Mouse (Mus musculus) embryonic facial prominence, embryonic 14.5 days (tissue): Measurements from ENCODE around the gene St13. TPM values are rescaled to one million over a fixed set of nuclear protein-coding genes. Genes with fewer than 3 reads are reported as not detected.

Experiments
- ATAC-seq: fragments of 200-750 bp; cut with Nextera tagmentation; 2 replicates; pipeline ENCODE4 v1.8.0; 2017; ENCODE audit warnings: low read depth, moderate number of reproducible peaks, moderate TSS enrichment
- DNase-seq: peaks from one replicate; pipeline ENCODE4 v3.0.0-alpha.2; 2015; ENCODE audit warnings: low spot score
- H3K27ac ChIP-seq: fragments of 300-500 bp; sonication (generic); replicated peaks from 2 replicates; pipeline ENCODE4 v1.5.1; 2014; ENCODE audit warnings: low read depth, mild to moderate bottlenecking, low read length, moderate library complexity
- H3K27me3 ChIP-seq: fragments of 300-500 bp; sonication (generic); replicated peaks from 2 replicates; pipeline ENCODE4 v1.6.1; 2014; ENCODE audit warnings: low read length; ENCODE audit not compliant: control insufficient read depth, insufficient read depth
- H3K36me3 ChIP-seq: fragments of 300-500 bp; sonication (generic); 2 replicates; pipeline ENCODE4 v1.6.1; 2014; ENCODE audit warnings: low read length, mixed read lengths; ENCODE audit not compliant: control insufficient read depth, insufficient read depth
- H3K4me1 ChIP-seq: fragments of 300-500 bp; sonication (generic); 2 replicates; pipeline ENCODE4 v1.6.1; 2014; ENCODE audit warnings: antibody characterized with exemption, low read length; ENCODE audit not compliant: control insufficient read depth, insufficient read depth
- H3K4me2 ChIP-seq: fragments of 300-500 bp; sonication (generic); 2 replicates; pipeline ENCODE4 v1.6.1; 2014; ENCODE audit warnings: low read depth, mild to moderate bottlenecking, low read length, moderate library complexity, mixed read lengths
- H3K4me3 ChIP-seq: fragments of 300-500 bp; sonication (generic); 2 replicates; pipeline ENCODE4 v1.5.1; 2014; ENCODE audit warnings: low read depth, mild to moderate bottlenecking, low read length
- H3K9ac ChIP-seq: fragments of 300-500 bp; sonication (generic); 2 replicates; pipeline ENCODE4 v1.6.1; 2014; ENCODE audit warnings: low read depth, mild to moderate bottlenecking, low read length, moderate library complexity, mixed read lengths
- H3K9me3 ChIP-seq: fragments of 300-500 bp; sonication (generic); 2 replicates; pipeline ENCODE4 v1.6.1; 2016; ENCODE audit warnings: low read length; ENCODE audit not compliant: control insufficient read depth
- WGBS: fragments of 180-500 bp; shearing (Covaris S2); extraction: QIAGEN DNeasy Blood & Tissue Kit; methylation state at CpG from one replicate; pipeline ENCODE4 v1.1.7; 2014; 5-methylcytosine and 5-hydroxymethylcytosine counted together
- polyA plus RNA-seq: library from polyadenylated mRNA; unstranded; fragments of >200 nt; fragmentation: Nextera tagmentation; extraction: Ambion mirVana; gene quantifications from 2 replicates; pipeline ENCODE4 v1.2.1, GENCODE M21; 2014

Gene St13
- 135 and 141 TPM in 2 replicates for polyA plus RNA-seq

DNA sequence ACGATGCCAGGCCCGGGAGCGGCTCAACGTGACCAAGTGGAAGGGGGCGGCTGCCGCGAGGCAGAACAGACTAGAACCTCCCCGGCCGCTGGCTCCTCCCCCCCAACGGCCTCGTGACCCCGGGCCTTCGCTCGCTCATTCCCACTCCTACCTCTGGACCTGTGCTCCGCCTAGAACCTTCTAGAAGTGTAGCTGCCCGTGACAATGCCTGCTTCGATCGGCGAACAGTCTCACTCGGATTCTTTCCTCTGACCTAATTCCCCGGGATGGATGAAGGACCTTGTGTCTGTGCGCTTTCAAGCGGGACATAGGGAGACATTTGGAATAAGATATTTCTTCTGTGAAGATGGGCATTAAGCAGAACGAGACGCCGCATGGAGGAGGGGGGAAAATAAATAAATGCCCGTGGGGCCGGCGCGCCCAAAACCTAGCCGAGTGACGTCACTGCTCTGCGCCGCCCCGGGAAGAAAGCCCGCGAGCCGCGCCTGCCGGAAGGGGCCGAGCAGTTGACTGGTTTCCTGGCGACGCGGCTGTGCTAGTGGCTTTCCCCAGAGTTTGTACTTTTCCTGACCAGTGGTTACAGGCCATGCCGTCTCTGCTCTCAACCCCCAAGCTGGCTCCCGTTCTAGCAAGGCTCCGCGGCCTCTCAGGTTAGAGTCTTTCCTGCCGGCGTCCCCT lies at the start of gene St13, which contains the start of gene Xpnpep3:
Gene St13, minus strand, starts transcription at position 440 of the 678 bp plus-strand sequence.
Gene Xpnpep3, plus strand, starts transcription at position 501 of the 678 bp plus-strand sequence.
- H3K36me3 ChIP-seq, result no peaks in the 10 kb centered on the region
- H3K9ac ChIP-seq, result peak within 1 kb of the TSS; percentile 90
- no peaks in the 10 kb centered on the region for H3K27me3 ChIP-seq
- ATAC-seq (peak; percentile 100), DNase-seq (peak; percentile 97)
- peak within 1 kb of the TSS; percentile 80 for H3K4me2 ChIP-seq
- H3K27ac ChIP-seq, result peak within 1 kb of the TSS; percentile 94
- H3K4me1 ChIP-seq, result peaks cover 16% of the 10 kb centered on the region
- H3K9me3 ChIP-seq, result no peaks in the 10 kb centered on the region
- under 1% methylated on average over 44 of the region's 50 CpGs for WGBS
- peak within 1 kb of the TSS; percentile 88 for H3K4me3 ChIP-seq

DNA sequence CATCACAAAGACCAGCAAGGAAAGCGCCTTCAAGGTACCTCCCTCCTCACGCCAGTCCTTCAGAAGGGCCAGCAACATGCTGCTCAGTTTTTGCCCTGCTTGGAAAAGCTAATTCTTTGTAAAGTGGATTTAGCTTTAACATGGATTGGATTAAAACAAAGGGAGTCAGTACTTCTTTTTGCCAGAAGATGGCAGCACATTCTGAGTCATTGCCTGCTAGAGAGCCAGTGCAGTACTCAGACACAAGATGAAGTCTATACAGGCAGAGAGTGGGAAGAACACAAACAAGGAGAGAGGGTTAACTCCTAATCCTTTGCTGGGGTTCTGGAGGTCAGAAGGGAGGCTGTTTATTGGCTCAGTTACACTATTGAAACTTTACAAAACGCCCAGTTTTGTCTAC lies 48.6 kb upstream of the St13 start:
- ATAC-seq, result peak; percentile 81
- 50% methylated on average over 3 of the region's 3 CpGs for WGBS

DNA sequence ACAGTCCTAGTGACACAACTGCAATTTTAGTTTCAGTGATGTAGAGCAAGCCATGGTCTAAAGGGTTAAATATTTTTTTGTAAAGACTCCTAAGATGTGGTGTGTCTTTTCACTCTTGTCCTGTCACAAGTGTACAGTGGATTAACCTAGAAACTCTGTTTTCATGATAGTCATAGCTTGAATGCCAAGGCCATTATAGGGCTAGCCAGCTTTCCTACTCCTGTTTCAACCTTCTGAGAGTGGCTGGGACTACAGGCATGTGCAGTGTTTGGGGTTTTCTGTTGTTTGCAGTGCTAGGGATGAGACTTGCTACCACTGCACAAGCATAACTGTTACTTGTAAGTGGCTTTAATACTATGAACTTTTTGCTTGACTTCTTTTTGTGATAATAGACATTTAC lies 39.4 kb upstream of the St13 start:
- H3K36me3 ChIP-seq, result peaks cover 41% of the 10 kb centered on the region
- DNase-seq, result no peak
- ATAC-seq, result no peak

More for the DNA sequence above, 48.6 kb upstream of the St13 start:
- Histone ChIP-seq H3K9ac (no peak overlapping the region), H3K4me2 (no peak overlapping the region), H3K9me3 (no peaks in the 10 kb centered on the region), H3K36me3 (peaks cover 42% of the 10 kb centered on the region), H3K4me1 (no peaks in the 10 kb centered on the region), H3K4me3 (no peak overlapping the region), H3K27ac (no peak overlapping the region), H3K27me3 (no peaks in the 10 kb centered on the region)
- peak; percentile 80 for DNase-seq

DNA sequence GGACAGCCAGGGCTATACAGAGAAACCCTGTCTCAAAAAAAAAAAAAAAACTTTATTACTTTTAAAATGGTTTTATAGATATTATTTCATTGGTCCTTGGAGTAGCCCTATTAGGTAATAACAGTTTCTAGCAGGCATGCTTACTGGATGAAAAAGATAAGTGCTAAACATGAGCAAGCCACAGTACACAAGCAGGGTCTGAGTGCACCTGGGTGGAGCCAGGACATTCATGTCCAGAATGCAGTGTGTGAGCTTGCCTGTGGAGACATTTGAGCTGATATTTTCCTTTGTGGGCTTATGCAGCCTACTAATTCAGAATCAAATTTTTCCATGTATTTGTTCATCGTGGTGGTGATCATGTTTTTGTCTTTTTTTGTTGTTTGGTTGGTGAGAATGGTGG lies 38.5 kb upstream of the St13 start:
- Histone ChIP-seq H3K9ac (no peak overlapping the region), H3K9me3 (no peaks in the 10 kb centered on the region), H3K4me3 (no peak overlapping the region), H3K36me3 (peaks cover 41% of the 10 kb centered on the region), H3K27me3 (no peaks in the 10 kb centered on the region), H3K4me2 (no peak overlapping the region), H3K4me1 (no peaks in the 10 kb centered on the region), H3K27ac (no peak overlapping the region)
- DNase-seq (no peak), ATAC-seq (no peak)
- 89% methylated on average over 1 of the region's 1 CpGs for WGBS

More for the DNA sequence above, 39.4 kb upstream of the St13 start:
- no peak overlapping the region for H3K9ac ChIP-seq
- H3K9me3 ChIP-seq, result no peaks in the 10 kb centered on the region
- no peak overlapping the region for H3K4me2 ChIP-seq
- H3K27ac ChIP-seq, result no peak overlapping the region
- H3K27me3 ChIP-seq, result no peaks in the 10 kb centered on the region
- no peaks in the 10 kb centered on the region for H3K4me1 ChIP-seq
- H3K4me3 ChIP-seq, result no peak overlapping the region

DNA sequence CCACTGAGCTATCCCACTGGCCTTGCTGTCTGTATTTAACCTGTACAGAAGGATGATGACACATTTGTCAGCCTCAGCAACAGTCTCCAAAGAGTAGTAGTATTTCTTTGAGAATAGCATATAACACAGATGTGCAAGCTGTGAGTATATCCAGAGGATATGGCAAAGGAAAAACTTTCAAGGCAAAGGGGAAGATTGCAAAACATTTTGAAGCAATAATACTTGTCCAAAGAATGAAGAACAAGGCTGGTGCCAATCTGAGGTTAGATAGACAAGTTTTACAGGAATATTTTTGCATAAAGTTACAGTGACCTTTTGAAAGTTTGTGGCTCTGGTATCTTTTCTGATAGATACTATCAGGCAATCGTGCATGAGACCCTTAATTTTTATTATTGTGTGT lies 31.3 kb upstream of the St13 start:
- H3K4me3 ChIP-seq, result no peak overlapping the region
- H3K27ac ChIP-seq, result no peak overlapping the region
- no peaks in the 10 kb centered on the region for H3K4me1 ChIP-seq
- ATAC-seq, result no peak
- H3K4me2 ChIP-seq, result no peak overlapping the region
- H3K27me3 ChIP-seq, result no peaks in the 10 kb centered on the region
- WGBS, result 74% methylated on average over 1 of the region's 1 CpGs
- peaks cover 42% of the 10 kb centered on the region for H3K36me3 ChIP-seq
- no peak for DNase-seq
- no peak overlapping the region for H3K9ac ChIP-seq
- H3K9me3 ChIP-seq, result no peaks in the 10 kb centered on the region

- no peak overlapping the region for H3K4me3 ChIP-seq
- no peak overlapping the region for H3K27ac ChIP-seq
- no peaks in the 10 kb centered on the region for H3K9me3 ChIP-seq
- no peaks in the 10 kb centered on the region for H3K4me1 ChIP-seq
- no peak for DNase-seq
- H3K4me2 ChIP-seq, result no peak overlapping the region
- no peak overlapping the region for H3K9ac ChIP-seq
- no peak for ATAC-seq
- peaks cover 42% of the 10 kb centered on the region for H3K36me3 ChIP-seq
- no peaks in the 10 kb centered on the region for H3K27me3 ChIP-seq
- WGBS, result 81% methylated on average over 2 of the region's 2 CpGs
Measured at GRCm38 (mm10) chr15:81427947-81428346, 28.1 kb upstream of the St13 start.

DNA sequence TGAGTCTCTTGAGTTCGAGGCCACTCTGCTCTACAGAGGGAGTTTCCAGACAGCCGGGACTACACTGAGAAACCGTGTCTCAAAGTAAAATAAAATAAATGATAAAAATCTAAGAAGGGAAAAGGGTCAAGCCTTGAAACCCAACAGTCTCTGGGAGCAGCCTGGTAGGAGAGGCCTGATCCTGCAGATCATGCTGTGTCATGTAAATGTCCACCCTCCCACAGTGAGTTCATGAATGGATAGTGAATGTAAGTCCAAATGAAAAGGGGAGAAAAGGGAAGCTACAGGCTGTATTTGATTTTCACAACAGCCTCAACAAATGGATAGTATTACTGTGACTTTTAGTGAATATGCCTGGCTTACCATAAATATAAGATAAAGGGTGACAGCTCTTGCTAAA lies 25.4 kb upstream of the St13 start:
- H3K27ac ChIP-seq, result no peak overlapping the region
- peaks cover 18% of the 10 kb centered on the region for H3K36me3 ChIP-seq
- whole genome bisulfite sequencing, result 88% methylated on average over 3 of the region's 3 CpGs
- no peak overlapping the region for H3K4me3 ChIP-seq
- H3K4me1 ChIP-seq, result no peaks in the 10 kb centered on the region
- no peaks in the 10 kb centered on the region for H3K27me3 ChIP-seq
- DNase-seq, result no peak
- no peaks in the 10 kb centered on the region for H3K9me3 ChIP-seq
- no peak overlapping the region for H3K4me2 ChIP-seq
- no peak overlapping the region for H3K9ac ChIP-seq
- no peak for ATAC-seq

DNA sequence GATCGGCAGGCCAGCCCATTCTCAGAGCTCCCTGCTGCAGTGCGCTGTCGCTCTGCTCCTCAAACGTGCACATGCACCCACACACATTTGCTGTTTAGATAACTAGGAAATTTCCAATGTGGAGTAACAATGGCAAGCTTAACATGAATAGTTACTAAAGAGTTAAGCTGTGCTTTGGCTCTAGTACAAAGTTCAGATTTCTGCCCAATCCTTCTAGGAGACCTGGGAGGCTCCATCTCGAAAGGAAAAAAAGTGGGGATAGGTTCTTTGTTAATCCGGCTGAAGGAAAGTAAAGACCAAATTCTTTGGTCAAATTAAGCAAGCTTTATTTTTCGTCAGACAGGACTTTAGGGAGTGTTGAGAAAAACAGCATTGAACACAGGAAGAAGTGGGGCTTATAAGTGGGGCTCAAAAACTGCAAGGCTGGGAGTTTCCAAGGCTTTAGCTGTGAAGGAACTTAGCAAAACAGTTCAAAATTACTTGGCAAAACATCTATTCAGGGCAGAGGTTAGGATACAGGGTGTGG lies 22.3 kb upstream of the St13 start:
- 72% methylated on average over 7 of the region's 7 CpGs for WGBS
- H3K9ac ChIP-seq, result no peak overlapping the region
- ATAC-seq, result no peak
- DNase-seq, result no peak
- peaks cover 2% of the 10 kb centered on the region for H3K36me3 ChIP-seq
- no peak overlapping the region; the same call in 1 of the 2 replicates for H3K27ac ChIP-seq
- no peaks in the 10 kb centered on the region for H3K9me3 ChIP-seq
- H3K4me2 ChIP-seq, result no peak overlapping the region
- no peak overlapping the region for H3K4me3 ChIP-seq
- H3K27me3 ChIP-seq, result no peaks in the 10 kb centered on the region
- H3K4me1 ChIP-seq, result no peaks in the 10 kb centered on the region

- no peaks in the 10 kb centered on the region for H3K27me3 ChIP-seq
- DNase-seq, result peak; percentile 6
- H3K27ac ChIP-seq, result no peak overlapping the region
- H3K36me3 ChIP-seq, result no peaks in the 10 kb centered on the region
- H3K9me3 ChIP-seq, result no peaks in the 10 kb centered on the region
- H3K4me1 ChIP-seq, result peaks cover 2% of the 10 kb centered on the region; the same call in 1 of the 2 replicates
- no peak overlapping the region for H3K9ac ChIP-seq
- 78% methylated on average over 1 of the region's 1 CpGs for WGBS
- no peak overlapping the region for H3K4me3 ChIP-seq
- no peak overlapping the region for H3K4me2 ChIP-seq
- no peak for ATAC-seq
Measured at GRCm38 (mm10) chr15:81421454-81421853, 21.6 kb upstream of the St13 start.
